Mouse (Mus musculus): ENCODE measurements around the gene Sh3bp4.

DNA sequence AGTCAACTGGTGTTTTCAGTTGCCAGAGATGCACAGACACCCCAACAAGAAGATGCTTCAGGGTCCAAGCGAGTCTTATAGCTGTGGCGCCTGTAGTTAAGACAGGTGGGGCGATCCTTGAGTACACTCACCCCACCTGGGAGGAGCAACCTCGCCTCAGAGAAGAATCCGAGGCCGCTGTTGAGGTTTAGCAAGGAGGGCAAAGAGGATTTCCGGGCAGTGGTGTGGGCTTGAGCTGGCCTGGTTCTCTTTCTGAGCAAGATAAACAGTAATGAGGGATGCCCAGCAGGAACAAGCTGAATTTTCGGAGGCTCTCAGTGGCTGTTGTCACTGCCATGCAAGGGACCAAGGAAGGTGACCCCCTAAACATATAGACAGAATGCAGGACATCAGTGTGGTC, 20.5 kb downstream of the Sh3bp4 start:
- TF ChIP-seq POLR2A (IDR thresholded peaks at IDR 0.05; ENCODE audit: borderline replicate concordance, control insufficient read depth, low read depth, low read length), result no peak
- TF ChIP-seq CTCF (IDR thresholded peaks at IDR 0.05; ENCODE audit: control insufficient read depth, insufficient read depth, low read length), result no peak

Measured in bone marrow, adult 2 months (tissue).